Mouse (Mus musculus): ENCODE results near the gene F11.

DNA sequence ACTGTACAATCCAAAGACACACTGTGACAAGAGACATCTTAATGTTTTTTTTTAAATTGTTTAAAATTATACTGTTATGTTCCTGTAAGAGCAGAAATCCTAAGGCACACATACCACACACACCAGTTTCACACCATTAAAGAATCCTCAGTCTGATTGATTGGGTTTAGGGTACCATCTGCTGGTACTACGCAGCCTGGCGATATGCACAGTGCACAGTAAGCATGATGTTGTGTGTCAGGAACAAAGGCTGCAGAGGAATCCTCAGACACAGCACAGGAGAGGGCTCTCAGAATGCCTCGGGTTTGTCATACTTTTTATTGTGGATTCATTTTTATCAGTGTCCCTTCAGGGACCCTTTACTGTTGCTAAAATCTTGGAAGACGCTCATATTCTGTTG, 12.5 kb upstream of the F11 start:
- TF ChIP-seq CTCF (IDR thresholded peaks at IDR 0.05; ENCODE audit: low read depth, low read length) (no peak), EP300 (IDR thresholded peaks at IDR 0.05; ENCODE audit: insufficient read depth, low read depth, low read length) (no peak)
